Mouse (Mus musculus) limb, embryonic 12.5 days (tissue): ENCODE data around the gene Gm9844. TPM values are rescaled to one million over a fixed set of nuclear protein-coding genes. Genes with fewer than 3 reads are reported as not detected.
A peak's percentile ranks its signal among the peaks of the same experiment; 100 is the strongest.
"Not testable (repeated sequence)": the region's sequence is repeated elsewhere in the genome, so short reads cannot be mapped to it uniquely, and the experiment has no call there.

Experiments used
- ATAC-seq: fragments of 200-750 bp; cut with Nextera tagmentation; 2 replicates; pipeline ENCODE4 v1.8.0; 2017; ENCODE audit warnings: low read depth, moderate TSS enrichment; ENCODE audit not compliant: insufficient number of reproducible peaks, insufficient read depth, low FRiP score, low TSS enrichment
- H3K27ac ChIP-seq: fragments of 300-500 bp; sonication (generic); 2 replicates; pipeline ENCODE4 v1.5.1; 2016; ENCODE audit warnings: mild to moderate bottlenecking, moderate library complexity
- H3K27me3 ChIP-seq: fragments of 300-500 bp; sonication (generic); 2 replicates; pipeline ENCODE4 v1.6.1; 2016; ENCODE audit warnings: mild to moderate bottlenecking, moderate library complexity
- H3K36me3 ChIP-seq: fragments of 300-500 bp; sonication (generic); 2 replicates; pipeline ENCODE4 v1.6.1; 2016; ENCODE audit warnings: mild to moderate bottlenecking, moderate library complexity
- H3K4me1 ChIP-seq: fragments of 300-500 bp; sonication (generic); replicated peaks from 2 replicates; pipeline ENCODE4 v1.6.1; 2016
- H3K4me2 ChIP-seq: fragments of 300-500 bp; sonication (generic); 2 replicates; pipeline ENCODE4 v1.6.1; 2016; ENCODE audit warnings: mild to moderate bottlenecking, moderate library complexity
- H3K4me3 ChIP-seq: fragments of 300-500 bp; sonication (generic); replicated peaks from 2 replicates; pipeline ENCODE4 v1.5.1; 2016; ENCODE audit warnings: mild to moderate bottlenecking
- H3K9ac ChIP-seq: fragments of 300-500 bp; sonication (generic); replicated peaks from 2 replicates; pipeline ENCODE4 v1.6.1; 2016; ENCODE audit warnings: mild to moderate bottlenecking, moderate library complexity
- H3K9me3 ChIP-seq: fragments of 300-500 bp; sonication (generic); 2 replicates; pipeline ENCODE4 v1.6.1; 2016; ENCODE audit warnings: mild to moderate bottlenecking, moderate library complexity
- WGBS: fragments of 180-500 bp; shearing (Covaris S2); methylation state at CpG from one replicate; pipeline ENCODE4 v1.1.7; 2016; 5-methylcytosine and 5-hydroxymethylcytosine counted together
- polyA plus RNA-seq: library from polyadenylated mRNA; unstranded; fragments of >200 nt; fragmentation: Nextera tagmentation; extraction: Ambion mirVana; gene quantifications from 2 replicates; pipeline ENCODE4 v1.2.1, GENCODE M21; 2016

Gene Gm9844
- polyA plus RNA-seq, 1 experiment from 2014 or later = 22.2 TPM

- 80% methylated on average over 6 of the region's 6 CpGs for WGBS
- Histone ChIP-seq H3K27me3 (no peaks in the 10 kb centered on the region), H3K4me3 (no peak overlapping the region), H3K4me2 (no peak overlapping the region), H3K9me3 (no peaks in the 10 kb centered on the region), H3K27ac (no peak overlapping the region; the same call in 1 of the 2 replicates), H3K4me1 (peaks cover 29% of the 10 kb centered on the region), H3K36me3 (peaks cover 59% of the 10 kb centered on the region), H3K9ac (no peak overlapping the region)
- no peak; the same call in 1 of the 2 replicates for ATAC-seq
Measured at GRCm38 (mm10) chr7:24889431-24890220, 27.6 kb downstream of the Gm9844 start.

DNA sequence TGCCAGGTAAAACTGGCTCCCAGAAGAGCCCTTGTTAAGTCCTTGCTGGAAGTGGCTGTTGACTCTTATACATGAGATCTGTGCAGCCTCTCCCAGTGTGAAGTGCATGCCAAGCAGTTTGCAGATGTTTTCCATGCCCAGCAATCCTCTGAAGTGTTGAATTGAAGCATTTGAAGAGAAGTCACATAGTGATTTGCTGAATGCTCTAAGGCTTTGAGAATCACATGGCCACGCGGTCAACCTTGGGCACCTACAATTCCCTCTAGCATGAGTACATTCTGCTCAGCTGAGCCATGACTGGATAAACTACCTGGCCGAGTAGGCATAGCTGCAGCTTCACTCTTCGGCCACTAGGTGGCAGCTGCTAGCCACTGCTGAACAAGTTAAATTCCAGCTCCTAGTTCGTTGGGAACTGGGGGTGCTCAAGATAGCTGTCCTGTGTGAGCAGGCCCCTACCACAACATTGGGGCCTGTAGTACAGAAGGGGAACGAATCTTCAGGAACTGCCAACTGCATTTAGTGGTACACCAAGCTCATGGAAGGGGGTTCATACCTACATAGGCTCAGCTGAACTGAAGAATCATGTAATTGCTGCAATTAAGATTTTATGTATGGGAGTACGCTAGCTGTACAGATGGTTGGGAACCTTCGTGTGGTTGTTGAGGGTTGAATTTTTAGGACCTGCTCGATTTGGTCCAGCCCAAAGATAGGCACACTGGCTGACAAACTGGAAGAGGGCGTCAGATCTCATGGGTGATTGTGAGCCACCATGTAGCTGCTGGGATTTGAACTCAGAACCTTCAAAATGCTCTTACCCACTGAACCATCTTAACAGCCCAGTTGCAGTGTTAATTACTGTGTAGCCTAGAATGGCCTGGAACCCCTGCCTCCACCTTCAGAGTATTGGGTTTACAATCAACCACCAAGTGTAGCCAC, 28.5 kb downstream of the Gm9844 start:
- peaks cover 57% of the 10 kb centered on the region for H3K36me3 ChIP-seq
- H3K4me2 ChIP-seq = no peak overlapping the region
- ATAC-seq = peak; percentile 69; the same call in 1 of the 2 replicates
- H3K27ac ChIP-seq = no peak overlapping the region; the same call in 1 of the 2 replicates
- no peak overlapping the region for H3K9ac ChIP-seq
- no peaks in the 10 kb centered on the region for H3K9me3 ChIP-seq
- H3K4me3 ChIP-seq = no peak overlapping the region
- H3K27me3 ChIP-seq = no peaks in the 10 kb centered on the region
- WGBS = 37% methylated on average over 10 of the region's 10 CpGs
- H3K4me1 ChIP-seq = peaks cover 25% of the 10 kb centered on the region

GRCm38 (mm10) chr7:24891241-24892124, 29.5 kb downstream of the Gm9844 start:
- Histone ChIP-seq H3K9me3 (no peaks in the 10 kb centered on the region), H3K4me2 (no peak overlapping the region), H3K27me3 (no peaks in the 10 kb centered on the region), H3K4me3 (no peak overlapping the region), H3K4me1 (peaks cover 16% of the 10 kb centered on the region), H3K36me3 (peaks cover 48% of the 10 kb centered on the region), H3K9ac (no peak overlapping the region), H3K27ac (no peak overlapping the region)
- no peak for ATAC-seq
- WGBS = 78% methylated on average over 3 of the region's 3 CpGs

DNA sequence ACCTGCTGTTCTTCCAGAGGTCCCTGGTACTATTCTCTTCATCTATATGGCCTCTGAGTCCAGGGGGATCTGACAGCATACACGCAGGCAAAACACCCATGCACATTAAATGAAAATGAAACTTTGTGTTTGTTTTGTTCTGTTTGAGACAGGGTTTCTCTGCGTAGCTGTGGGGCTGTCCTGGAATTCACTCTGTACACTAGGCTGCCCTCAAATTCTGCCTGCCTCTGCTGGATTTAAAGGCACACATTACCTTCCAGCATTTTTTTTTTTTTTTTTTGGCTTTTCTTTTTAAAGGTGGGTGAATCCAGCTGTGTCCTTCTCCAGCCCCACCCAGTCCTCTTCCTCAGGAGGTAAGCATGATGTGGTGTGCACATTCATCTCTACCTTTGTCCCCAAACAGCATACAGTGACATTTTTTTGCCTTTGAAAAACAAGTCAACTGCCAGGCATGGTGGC, 30.1 kb downstream of the Gm9844 start:
- 79% methylated on average over 2 of the region's 2 CpGs for WGBS
- no peak overlapping the region for H3K4me3 ChIP-seq
- H3K9ac ChIP-seq = no peak overlapping the region
- no peak overlapping the region for H3K27ac ChIP-seq
- peaks cover 41% of the 10 kb centered on the region for H3K36me3 ChIP-seq
- H3K4me1 ChIP-seq = peaks cover 11% of the 10 kb centered on the region
- H3K27me3 ChIP-seq = no peaks in the 10 kb centered on the region
- H3K9me3 ChIP-seq = no peaks in the 10 kb centered on the region
- no peak overlapping the region for H3K4me2 ChIP-seq
- ATAC-seq = no peak

GRCm38 (mm10) chr7:24895749-24896148, 33.7 kb downstream of the Gm9844 start:
- H3K27ac ChIP-seq, ATAC-seq, H3K27me3 ChIP-seq, H3K36me3 ChIP-seq, H3K9ac ChIP-seq, H3K4me3 ChIP-seq, H3K9me3 ChIP-seq, H3K4me1 ChIP-seq, H3K4me2 ChIP-seq: not testable (repeated sequence)
- WGBS = 88% methylated on average over 2 of the region's 2 CpGs

GRCm38 (mm10) chr7:24896269-24896668, 34.3 kb downstream of the Gm9844 start:
- Histone ChIP-seq H3K9me3 (no peaks in the 10 kb centered on the region), H3K4me2 (no peak overlapping the region), H3K4me3 (no peak overlapping the region), H3K36me3 (0 out of 2 replicates have a peak, but pooled peaks cover 3% of the 10 kb centered on the region), H3K27ac (no peak overlapping the region), H3K9ac (no peak overlapping the region), H3K4me1 (peaks cover 4% of the 10 kb centered on the region; the same call in 1 of the 2 replicates), H3K27me3 (no peaks in the 10 kb centered on the region)
- no peak for ATAC-seq
- WGBS = 88% methylated on average over 8 of the region's 8 CpGs

DNA sequence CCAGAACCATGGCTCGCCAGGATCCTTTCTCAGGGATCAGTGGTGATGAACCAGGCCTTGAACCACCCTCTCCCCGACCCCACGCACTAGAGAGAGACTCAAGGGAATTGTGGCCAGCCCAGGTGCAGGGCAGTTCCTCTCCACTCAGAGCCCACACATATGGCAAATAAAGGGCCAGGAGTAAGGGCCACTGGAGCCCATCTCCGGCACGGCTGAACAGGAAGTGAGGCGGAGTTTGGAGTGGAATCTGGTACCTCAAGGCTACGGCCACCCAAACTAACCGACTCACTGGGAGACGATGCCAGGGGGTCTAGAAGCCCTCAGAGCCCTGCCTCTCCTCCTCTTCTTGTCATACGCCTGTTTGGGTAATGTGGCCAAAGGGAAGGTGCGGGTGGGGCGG, 35.2 kb downstream of the Gm9844 start, which contains the start of gene Cd79a:
Gene Cd79a, plus strand, starts transcription at position 158 of the 400 bp plus-strand sequence.
- 55% methylated on average over 12 of the region's 12 CpGs for WGBS
- Histone ChIP-seq H3K4me3 (no peak within 1 kb of the TSS), H3K9ac (no peak within 1 kb of the TSS), H3K36me3 (0 out of 2 replicates have a peak, but pooled peaks cover 3% of the 10 kb centered on the region), H3K4me2 (no peak within 1 kb of the TSS), H3K27ac (no peak within 1 kb of the TSS), H3K27me3 (no peaks in the 10 kb centered on the region), H3K4me1 (peaks cover 8% of the 10 kb centered on the region), H3K9me3 (no peaks in the 10 kb centered on the region)
- ATAC-seq = no peak

GRCm38 (mm10) chr7:24897959-24898358, 35.9 kb downstream of the Gm9844 start:
- ATAC-seq = no peak
- Histone ChIP-seq H3K9ac (no peak overlapping the region), H3K4me1 (peaks cover 12% of the 10 kb centered on the region), H3K27ac (no peak overlapping the region), H3K4me3 (no peak overlapping the region), H3K4me2 (no peak overlapping the region), H3K36me3 (no peaks in the 10 kb centered on the region), H3K9me3 (no peaks in the 10 kb centered on the region), H3K27me3 (no peaks in the 10 kb centered on the region)
- 82% methylated on average over 5 of the region's 5 CpGs for WGBS

- ATAC-seq = no peak
- no peaks in the 10 kb centered on the region for H3K36me3 ChIP-seq
- no peaks in the 10 kb centered on the region for H3K27me3 ChIP-seq
- H3K4me1 ChIP-seq = peaks cover 33% of the 10 kb centered on the region
- H3K9me3 ChIP-seq = no peaks in the 10 kb centered on the region
- H3K4me2 ChIP-seq = no peak overlapping the region
- no peak overlapping the region for H3K27ac ChIP-seq
- WGBS = 71% methylated on average over 6 of the region's 6 CpGs
- H3K9ac ChIP-seq = no peak overlapping the region
- H3K4me3 ChIP-seq = no peak overlapping the region
Measured at GRCm38 (mm10) chr7:24901114-24901513, 39.1 kb downstream of the Gm9844 start.

DNA sequence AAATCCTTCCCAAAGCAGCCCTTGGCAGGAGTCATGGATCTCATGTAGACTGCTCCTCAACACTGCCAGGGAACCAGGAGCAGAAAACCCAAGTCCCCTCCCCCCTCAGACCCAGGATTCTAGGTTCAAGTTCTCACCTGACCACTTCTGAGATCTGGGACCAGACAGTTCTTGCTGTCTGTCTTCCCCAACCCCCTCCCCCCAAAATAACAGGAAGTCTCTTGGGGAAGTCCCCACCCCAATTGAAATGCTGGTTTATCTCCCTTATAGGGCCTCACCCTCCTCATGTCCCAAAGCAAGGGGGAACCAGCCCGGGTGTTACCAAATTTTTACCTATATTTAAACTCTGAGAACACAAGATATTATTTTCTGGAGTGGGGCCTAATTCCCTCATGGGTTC, 39.8 kb downstream of the Gm9844 start:
- Histone ChIP-seq H3K9me3 (no peaks in the 10 kb centered on the region), H3K27ac (no peak overlapping the region), H3K4me1 (peaks cover 41% of the 10 kb centered on the region), H3K36me3 (no peaks in the 10 kb centered on the region), H3K9ac (no peak overlapping the region), H3K27me3 (no peaks in the 10 kb centered on the region), H3K4me3 (no peak overlapping the region), H3K4me2 (peak overlapping the region; percentile 88; the same call in 1 of the 2 replicates)
- no peak for ATAC-seq
- WGBS = 59% methylated on average over 1 of the region's 1 CpGs
